Mouse (Mus musculus) lung, postnatal 4 days (tissue): ENCODE results near the gene Eri3.
A peak's percentile ranks its signal among the peaks of the same experiment; 100 is the strongest.

Experiments
- DNase-seq, 2 experiments: peaks; one replicate each; pipeline ENCODE4 v3.0.0; 2021

Gene Eri3

DNA sequence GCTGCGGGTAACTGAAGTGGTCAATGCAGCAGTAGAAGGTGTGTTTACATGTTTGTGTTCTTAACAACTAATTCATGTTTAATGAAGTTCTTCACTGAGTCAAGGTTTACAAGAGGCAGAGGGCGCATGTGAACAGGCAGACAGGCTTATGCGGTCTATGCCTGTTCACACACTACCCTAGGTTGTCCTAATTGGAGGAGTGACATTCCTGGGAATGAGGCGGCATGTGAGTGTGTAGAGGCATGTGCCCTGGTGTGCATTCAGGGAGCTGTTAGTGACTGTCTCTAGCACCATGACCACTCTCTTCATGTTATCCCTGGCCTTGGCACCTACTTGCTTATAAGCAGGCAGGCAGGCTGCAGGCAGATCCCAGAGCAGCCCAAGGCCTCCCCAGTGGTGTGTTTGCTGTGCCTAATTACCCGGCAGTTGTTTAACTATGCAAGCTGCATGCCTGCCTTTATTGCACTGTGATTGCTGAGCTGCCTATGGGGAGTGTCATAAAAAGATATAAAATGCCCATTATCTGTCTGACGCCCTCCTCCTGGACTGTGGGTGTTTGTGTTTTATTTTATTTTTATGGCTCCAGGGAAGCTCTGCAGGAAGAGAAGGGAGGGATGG is 80.0 kb downstream of the Eri3 start:
- no peak for DNase-seq

DNA sequence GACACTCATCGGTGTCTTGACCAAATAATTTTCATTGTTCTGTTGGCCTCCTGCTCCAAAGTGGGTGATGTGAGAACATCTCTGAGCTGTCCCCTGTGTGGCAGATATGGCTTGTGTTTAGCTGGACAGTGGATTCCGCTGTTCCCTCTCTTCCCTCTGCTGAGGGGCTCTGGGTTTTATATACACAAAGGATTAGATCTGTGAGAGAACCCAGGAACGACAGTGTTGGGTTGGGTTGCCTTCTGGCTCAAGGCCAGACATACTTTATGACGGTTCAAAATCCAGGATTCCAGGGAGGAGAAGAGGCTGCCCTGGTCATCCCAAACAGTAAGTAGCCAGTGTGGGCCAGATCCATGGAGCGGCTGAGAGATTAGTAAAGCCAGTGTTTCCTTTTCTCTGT is 83.4 kb downstream of the Eri3 start:
- peak in 1 of 2 experiments; percentile 7 for DNase-seq

DNA sequence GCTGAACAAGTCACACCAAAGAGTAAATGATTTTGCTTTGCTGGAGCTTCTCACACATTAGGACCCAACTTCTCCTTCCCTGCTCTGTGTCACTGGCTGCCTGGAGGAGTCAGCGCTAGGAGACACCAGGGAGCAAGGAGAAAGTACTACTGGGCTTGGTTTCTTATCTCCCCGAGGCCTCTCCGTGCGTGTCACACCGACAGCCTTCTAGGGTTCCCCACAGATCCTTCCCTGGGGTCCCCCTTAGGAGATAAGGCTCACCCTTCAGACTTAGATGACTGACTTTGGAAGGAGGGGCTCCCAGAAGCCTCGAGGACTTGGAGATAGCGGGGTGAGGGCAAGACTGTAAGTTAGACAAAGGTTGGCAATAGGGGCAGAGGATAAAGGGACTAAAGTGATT is 84.5 kb downstream of the Eri3 start:
- peak in 1 of 2 experiments; percentile 10 for DNase-seq

DNA sequence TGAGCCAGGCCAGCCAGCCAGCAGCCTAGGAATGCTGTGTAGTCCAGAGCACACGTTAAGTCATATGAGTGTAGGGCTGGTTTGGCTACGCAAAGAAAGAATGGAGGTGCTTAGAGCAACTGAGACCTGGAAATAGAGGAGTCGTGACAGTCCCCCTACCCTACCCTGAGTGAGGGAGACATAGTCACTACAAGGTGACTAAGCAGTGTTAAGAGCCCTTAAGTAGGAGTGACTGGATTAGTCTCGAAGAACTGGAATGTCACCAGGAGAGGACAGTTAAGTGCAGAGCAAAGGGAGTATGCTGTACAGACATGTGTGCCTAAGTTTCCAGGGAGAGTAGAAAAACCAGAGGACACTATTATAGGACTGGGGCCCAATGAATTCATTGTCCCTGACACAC is 86.0 kb downstream of the Eri3 start:
- DNase-seq = no peak

GRCm38 (mm10) chr4:117636891-117637613 is 86.9 kb downstream of the Eri3 start:
- peak in 1 of 2 experiments; percentile 17 for DNase-seq

DNA sequence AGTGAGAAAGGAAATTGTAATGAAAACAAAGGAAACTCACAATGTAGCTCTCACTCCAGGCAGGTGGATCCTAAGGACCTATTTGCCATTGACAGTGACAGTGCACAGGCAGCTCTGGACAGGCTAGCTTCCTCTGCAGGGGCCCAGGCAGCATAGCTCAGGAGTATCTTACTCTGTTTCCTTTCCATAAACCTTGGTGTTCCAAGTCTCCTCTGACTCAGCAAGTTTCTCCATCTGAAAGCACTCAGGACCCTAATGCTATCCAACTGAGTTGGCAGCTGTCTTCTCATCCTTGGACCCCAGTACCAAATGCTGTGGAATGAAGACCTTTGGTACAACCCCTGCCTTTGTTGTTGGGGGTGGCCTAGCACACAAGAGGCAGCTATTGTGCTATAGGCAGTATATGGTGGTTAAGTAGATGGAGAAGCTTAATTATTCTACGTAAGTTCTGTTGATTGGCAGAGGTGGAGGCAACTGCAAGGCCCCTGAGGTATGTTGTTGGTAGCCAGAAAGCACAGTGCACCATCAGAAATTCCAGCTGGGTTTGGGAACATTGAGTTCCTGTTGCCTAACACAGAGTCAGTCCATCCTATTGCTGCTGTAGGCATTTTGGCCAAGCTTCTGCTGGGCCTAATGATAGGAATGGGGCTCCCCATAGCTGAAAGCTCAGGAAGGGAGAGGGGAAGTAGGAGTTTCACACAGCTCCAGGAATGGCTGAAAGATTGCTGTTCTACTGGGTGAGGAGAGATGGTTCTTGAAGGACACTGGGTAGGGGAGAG is 90.9 kb downstream of the Eri3 start:
- peak in 1 of 2 experiments; percentile 10 for DNase-seq

- DNase-seq = peak in 1 of 2 experiments; percentile 0
These were observed 91.6 kb downstream of the Eri3 start for GRCm38 (mm10) chr4:117641804-117642203.

DNA sequence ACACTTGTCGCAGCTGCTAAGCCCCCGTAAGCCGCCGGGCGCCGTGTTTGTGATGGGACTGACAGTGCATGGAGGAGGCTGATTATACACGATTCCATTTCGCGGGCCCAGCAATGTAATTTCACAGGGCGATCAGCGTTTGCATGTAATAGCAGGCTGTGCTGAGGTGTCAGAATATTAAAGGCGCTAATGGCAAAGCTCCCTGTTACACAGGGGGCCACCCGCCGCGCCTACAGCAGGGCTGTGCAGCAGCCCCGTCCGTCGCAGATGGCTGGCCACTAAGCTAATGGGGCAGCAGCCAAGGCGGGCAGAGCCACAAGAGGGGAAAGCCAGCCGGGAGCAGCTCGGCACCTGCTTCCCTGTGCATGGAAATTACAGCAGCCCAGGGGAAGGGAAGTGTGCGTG is 94.9 kb downstream of the Eri3 start:
- DNase-seq = no peak

GRCm38 (mm10) chr4:117645859-117646258 is 95.7 kb downstream of the Eri3 start:
- no peak for DNase-seq

GRCm38 (mm10) chr4:117646496-117646895 is 96.3 kb downstream of the Eri3 start:
- DNase-seq = no peak

DNA sequence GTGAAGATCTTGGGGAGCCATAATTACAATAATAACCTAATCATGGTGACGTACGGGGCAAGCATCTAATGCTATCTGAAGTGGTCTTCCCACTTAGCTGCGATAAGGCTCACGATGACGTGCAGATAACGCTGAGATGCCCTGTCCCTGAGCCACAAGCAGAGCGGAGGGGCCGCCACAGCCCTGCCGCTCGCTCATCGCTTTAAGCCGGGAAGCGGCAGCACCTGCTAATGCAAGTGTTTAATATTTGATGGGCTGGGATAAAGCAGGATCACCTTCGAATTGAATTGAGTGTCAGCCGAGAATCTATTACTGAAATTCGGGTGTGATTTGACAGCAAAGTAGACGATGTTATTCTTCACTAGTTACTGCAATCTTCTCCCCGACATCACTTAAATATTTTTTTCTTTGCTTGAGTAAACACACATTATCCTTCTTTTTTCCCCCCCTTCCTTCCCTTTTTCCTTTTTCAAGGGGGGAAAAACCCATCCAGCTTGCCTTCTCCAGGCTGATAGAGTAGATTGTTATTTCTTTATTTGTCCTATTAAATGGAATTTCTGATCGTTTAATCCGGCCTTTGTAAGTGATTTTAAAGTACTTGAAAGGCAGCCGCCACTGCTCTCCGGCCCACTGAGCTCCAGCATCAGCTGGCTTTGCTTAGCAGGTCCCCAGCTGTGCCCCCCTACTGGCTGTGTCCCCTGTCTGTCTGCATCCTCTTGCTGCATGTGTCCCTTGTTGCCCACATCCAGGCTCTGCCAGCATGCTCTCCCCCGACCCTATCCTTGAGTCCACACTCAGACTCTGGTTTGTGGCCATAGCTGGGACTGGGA is 97.0 kb downstream of the Eri3 start:
- DNase-seq = no peak

DNA sequence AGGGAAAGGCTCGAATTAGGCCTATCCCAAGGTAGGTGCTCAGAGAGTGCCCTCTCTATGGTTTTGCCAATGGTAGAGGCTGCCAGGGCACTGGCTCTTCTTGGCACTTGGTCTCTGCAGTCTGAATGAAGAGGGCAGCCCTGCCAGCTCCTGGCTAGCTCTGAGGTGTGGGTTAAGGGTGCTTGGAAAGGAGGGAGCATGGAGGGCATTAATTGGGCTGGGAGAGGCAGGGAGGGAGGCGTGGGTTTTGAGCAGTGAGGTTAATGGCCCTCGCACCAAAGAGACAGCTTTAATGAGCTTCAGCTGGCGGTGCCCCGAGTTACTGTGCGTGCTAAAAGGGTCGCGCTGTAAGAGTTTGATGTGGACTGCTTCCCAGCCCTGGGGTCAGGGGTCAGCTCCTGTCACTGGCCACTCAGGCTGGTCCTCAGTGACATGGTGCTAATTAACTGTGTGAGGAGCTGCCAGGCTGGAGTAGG is 101.5 kb downstream of the Eri3 start:
- no peak for DNase-seq

- DNase-seq = no peak
These were observed 102.6 kb downstream of the Eri3 start for GRCm38 (mm10) chr4:117652727-117653126.

DNA sequence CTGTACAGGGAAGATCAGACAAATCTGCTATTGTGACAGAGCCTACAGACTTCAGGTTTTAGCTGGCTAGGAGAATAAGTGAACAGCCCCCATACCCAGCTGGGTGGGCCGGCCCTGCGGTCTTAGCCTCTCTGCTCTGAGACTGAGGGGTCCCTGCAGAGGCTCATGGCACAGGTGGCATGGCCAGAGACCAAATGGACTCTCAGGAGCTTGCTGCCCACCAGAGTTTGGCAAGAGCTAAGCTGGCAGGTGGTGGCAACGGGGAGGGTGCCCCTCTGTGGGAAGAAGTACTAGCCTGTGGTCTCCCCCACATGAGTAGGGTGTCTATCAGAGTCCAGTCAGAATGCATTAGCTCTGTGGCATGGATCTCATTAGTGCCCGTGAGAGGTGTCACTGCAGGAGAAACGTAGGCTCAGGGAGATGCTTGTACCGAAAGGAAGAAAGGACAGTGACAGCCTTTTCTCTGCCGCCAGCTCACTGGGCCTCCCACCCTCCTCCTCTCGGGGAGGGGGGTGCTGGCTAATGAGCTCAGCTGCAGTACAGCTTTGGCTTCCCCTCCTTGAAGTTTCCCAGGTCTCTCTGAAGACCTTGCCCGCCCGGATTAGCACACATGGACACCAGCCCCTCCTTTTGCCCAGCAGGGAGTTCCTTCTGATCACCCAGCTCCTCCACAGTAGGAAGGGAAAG is 104.0 kb downstream of the Eri3 start:
- DNase-seq = no peak

- no peak for DNase-seq
These were observed 104.7 kb downstream of the Eri3 start for GRCm38 (mm10) chr4:117654703-117655499.

DNA sequence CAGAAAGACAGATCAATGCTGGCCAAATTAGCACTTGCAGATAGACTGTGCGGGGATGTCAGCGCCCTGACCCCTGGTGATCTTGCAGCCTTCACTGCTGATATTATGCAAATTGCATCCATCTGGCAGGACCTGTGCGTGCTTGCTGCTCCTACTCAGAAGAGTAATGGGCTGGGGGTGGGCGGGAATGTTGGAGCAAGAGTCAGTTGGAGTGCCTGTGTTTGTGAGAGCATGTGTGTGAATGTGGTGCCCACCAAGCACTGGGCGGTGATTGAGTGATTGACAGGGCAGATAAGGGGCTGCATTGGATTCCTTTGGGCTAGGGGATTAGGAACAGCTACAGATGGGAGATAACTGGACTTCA is 105.3 kb downstream of the Eri3 start:
- no peak for DNase-seq

- DNase-seq = no peak
These were observed 106.8 kb downstream of the Eri3 start for GRCm38 (mm10) chr4:117656961-117657360.

DNA sequence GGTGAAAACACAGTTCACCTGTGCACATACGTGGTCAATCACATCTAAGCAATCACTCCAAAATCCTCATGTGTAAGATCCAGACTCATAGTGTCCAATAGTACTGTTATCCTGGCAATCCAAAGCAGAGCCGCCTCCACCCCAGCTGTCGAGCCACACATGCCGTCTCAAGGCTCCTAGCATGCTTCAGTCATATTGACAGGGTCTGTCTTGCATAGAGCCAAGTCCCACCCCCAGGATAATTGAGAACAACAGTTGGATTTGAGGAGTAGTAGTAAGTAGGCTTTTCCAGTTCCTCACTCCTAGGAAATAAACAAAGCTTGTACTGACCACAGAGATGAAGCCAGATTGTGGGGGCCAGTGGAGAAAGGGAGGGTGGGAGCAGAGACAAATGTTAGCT is 107.5 kb downstream of the Eri3 start:
- DNase-seq = peak in 1 of 2 experiments; percentile 44

- peak; percentile 44 to 54 for DNase-seq
These were observed 108.6 kb downstream of the Eri3 start for GRCm38 (mm10) chr4:117658582-117659444.

- no peak for DNase-seq
These were observed 109.8 kb downstream of the Eri3 start for GRCm38 (mm10) chr4:117660001-117660400.
